Mouse (Mus musculus) myocyte (in vitro differentiated cells): Measurements from ENCODE around the gene Clec5a.

Source experiments
- E2F4 ChIP-seq: IDR thresholded peaks from one replicate; pipeline ENCODE4 v1.6.1; 2011; ENCODE audit warnings: mild to moderate bottlenecking, control low read depth, moderate library complexity; ENCODE audit not compliant: insufficient read depth
- MAX ChIP-seq: IDR thresholded peaks from one replicate; pipeline ENCODE4 v1.6.1; 2011; ENCODE audit warnings: low read depth, mild to moderate bottlenecking, control low read depth
- MYOD1 ChIP-seq, 3 experiments: IDR thresholded peaks; one replicate each; pipeline ENCODE4 v1.6.1; 2011; ENCODE audit warnings: control low read depth in 2 of 3, low read depth in 2 of 3, mild to moderate bottlenecking in 2 of 3, moderate library complexity in 1 of 3; ENCODE audit not compliant: insufficient read length in 2 of 3, control insufficient read depth in 1 of 3
- MYOG ChIP-seq, 3 experiments: IDR thresholded peaks; one replicate each; pipeline ENCODE4 v1.6.1; 2011; ENCODE audit warnings: control low read depth in 2 of 3, low read depth in 2 of 3, mild to moderate bottlenecking in 2 of 3; ENCODE audit not compliant: insufficient read length in 2 of 3, control insufficient read depth in 1 of 3, insufficient read depth in 1 of 3
- POLR2A ChIP-seq: IDR thresholded peaks from one replicate; pipeline ENCODE4 v1.6.1; 2011; ENCODE audit warnings: low read depth, mild to moderate bottlenecking, control low read depth, moderate library complexity; ENCODE audit not compliant: insufficient read length
- POLR2AphosphoS2 ChIP-seq: IDR thresholded peaks from one replicate; pipeline ENCODE4 v1.6.1; 2011; ENCODE audit warnings: low read depth, control low read depth; ENCODE audit not compliant: insufficient read length
- REST ChIP-seq: IDR thresholded peaks from one replicate; pipeline ENCODE4 v1.6.1; 2011; ENCODE audit warnings: mild to moderate bottlenecking, control low read depth, moderate library complexity; ENCODE audit not compliant: insufficient read depth, insufficient read length
- TCF12 ChIP-seq: IDR thresholded peaks from one replicate; pipeline ENCODE4 v1.6.1; 2011; ENCODE audit warnings: mild to moderate bottlenecking, control low read depth; ENCODE audit not compliant: poor library complexity, insufficient read depth, severe bottlenecking
- USF1 ChIP-seq: IDR thresholded peaks from one replicate; pipeline ENCODE4 v1.6.1; 2011; ENCODE audit warnings: low read depth, mild to moderate bottlenecking, control low read depth, moderate library complexity

DNA sequence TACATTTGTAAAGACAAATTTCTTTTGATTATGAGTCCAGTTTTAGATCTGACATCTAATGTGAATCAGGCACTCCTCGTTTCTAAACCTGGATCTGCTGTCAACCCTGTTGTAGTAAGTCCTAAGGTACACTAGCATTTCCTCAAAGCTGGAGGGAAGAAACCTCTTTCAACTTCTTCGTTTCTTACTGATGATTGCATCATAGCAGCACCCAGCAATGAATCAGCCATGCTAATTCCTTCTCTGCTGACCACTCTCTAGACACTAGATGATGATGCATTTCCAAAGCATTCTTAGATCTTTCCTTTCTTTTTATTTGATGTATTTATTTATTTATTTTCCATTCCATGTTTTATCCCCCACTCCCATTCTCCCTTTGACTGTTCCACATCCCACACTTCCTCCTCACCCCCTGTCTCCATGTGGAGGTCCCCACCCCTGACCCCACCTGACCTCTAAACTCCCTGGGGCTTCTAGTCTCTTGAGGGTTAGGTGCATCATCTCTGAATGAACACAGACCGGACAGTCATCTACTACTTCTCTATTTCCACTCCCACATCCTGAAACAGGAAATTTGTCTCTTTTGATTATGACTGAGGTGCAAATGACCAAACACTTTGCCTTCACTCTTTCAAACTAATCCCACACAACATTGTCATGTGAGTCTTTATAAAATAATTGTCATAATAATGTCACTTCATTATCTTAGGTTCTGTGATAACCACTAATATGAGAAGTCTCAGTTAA, 9.4 kb upstream of the Clec5a start:
- no peak for TF ChIP-seq POLR2A
- TF ChIP-seq REST = no peak
- no peak for TF ChIP-seq USF1
- no peak for TF ChIP-seq TCF12
- TF ChIP-seq E2F4 = no peak
- TF ChIP-seq MYOG (IDR thresholded peaks at IDR 0.05; ENCODE audit: control insufficient read depth in 1 of 3, insufficient read depth in 1 of 3, insufficient read length in 2 of 3, low read depth in 2 of 3) = no peak
- TF ChIP-seq MYOD1 (IDR thresholded peaks at IDR 0.05; ENCODE audit: control insufficient read depth in 1 of 3, insufficient read length in 2 of 3, low read depth in 2 of 3) = no peak
- TF ChIP-seq POLR2AphosphoS2 = no peak
- no peak for TF ChIP-seq MAX
